Mouse (Mus musculus): ENCODE measurements around the gene Capn8. TPM values are rescaled to one million over a fixed set of nuclear protein-coding genes. Genes with fewer than 3 reads are reported as not detected.
A peak's percentile ranks its signal among the peaks of the same experiment; 100 is the strongest.
"Not testable (repeated sequence)": the region's sequence is repeated elsewhere in the genome, so short reads cannot be mapped to it uniquely, and the experiment has no call there.

Gene Capn8
- polyA plus RNA-seq, 1 experiment from 2014 or later, result 0.06 TPM

- ATAC-seq (no peak), DNase-seq (ENCODE audit: low read depth, low spot score) (no peak)
- TF ChIP-seq CTCF (IDR thresholded peaks at IDR 0.05), result no peak
- in situ Hi-C loops (cut with MboI; ENCODE audit: low pct_unique_long_range_greater_than_20kb), result no loop called here
- no peaks in the 10 kb centered on the region for H3K27me3 ChIP-seq
- CTCF ChIA-PET, result no interaction called here
- POLR2A ChIA-PET, result no interaction called here
These were observed 74.6 kb downstream of the Capn8 start for GRCm38 (mm10) chr1:182639456-182639855.

GRCm38 (mm10) chr1:182640094-182640493 is 75.3 kb downstream of the Capn8 start:
- POLR2A ChIA-PET, result no interaction called here
- no peak for ATAC-seq
- no peak for DNase-seq (ENCODE audit: low read depth, low spot score)

GRCm38 (mm10) chr1:182642779-182643178 is 78.0 kb downstream of the Capn8 start:
- no peaks in the 10 kb centered on the region for H3K27me3 ChIP-seq
- in situ Hi-C loops (cut with MboI; ENCODE audit: low pct_unique_long_range_greater_than_20kb), result no loop called here
- DNase-seq (ENCODE audit: low read depth, low spot score) (no peak), ATAC-seq (no peak)
- ChIA-PET POLR2A (no interaction called here), CTCF (interaction anchor here (0.8 to 1.8 kb wide), 2 partner anchors 15 to 293 kb away, joined by 3 to 5 read pairs; no protein-coding TSS in a partner anchor)
- no peak for TF ChIP-seq CTCF (IDR thresholded peaks at IDR 0.05)

More at GRCm38 (mm10) chr1:182640094-182640493, 75.3 kb downstream of the Capn8 start:
- CTCF ChIA-PET, result interaction anchor here (1.0 to 1.1 kb wide), 2 partner anchors 14 to 80 kb away, joined by 3 read pairs; no protein-coding TSS in a partner anchor
- no peaks in the 10 kb centered on the region for H3K27me3 ChIP-seq
- in situ Hi-C loops (cut with MboI; ENCODE audit: low pct_unique_long_range_greater_than_20kb), result no loop called here
- TF ChIP-seq CTCF (IDR thresholded peaks at IDR 0.05), result no peak

DNA sequence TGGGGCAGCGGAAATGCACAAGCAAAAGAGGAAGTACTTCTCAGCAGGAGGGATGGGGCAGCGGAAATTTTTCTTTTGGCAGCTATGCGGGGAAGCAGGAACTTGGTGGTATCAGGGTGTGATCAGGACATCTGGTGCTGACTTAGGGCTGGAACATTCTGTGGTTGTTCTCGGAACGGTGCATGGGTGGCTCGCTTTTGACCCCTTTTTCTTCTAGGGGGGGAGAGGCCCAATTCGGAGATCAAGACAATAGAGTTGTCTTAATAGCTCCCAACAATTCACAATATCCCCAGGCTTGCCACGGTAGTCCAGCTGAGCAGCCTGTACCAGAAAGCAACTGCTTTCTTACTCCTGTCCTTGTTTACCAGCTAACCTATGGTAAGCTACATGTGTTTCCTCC is 79.6 kb downstream of the Capn8 start:
- ChIA-PET POLR2A (interaction anchor here (0.6 kb wide), 1 partner anchor 45 kb away, joined by 3 read pairs; no protein-coding TSS in a partner anchor), CTCF (interaction anchor here (1.4 to 3.7 kb wide), 2 partner anchors 13 to 84 kb away, joined by 3 to 13 read pairs; no protein-coding TSS in a partner anchor)
- ATAC-seq; DNase-seq (ENCODE audit: low read depth, low spot score); in situ Hi-C loops (cut with MboI; ENCODE audit: low pct_unique_long_range_greater_than_20kb); H3K27me3 ChIP-seq: not testable (repeated sequence)

GRCm38 (mm10) chr1:182645211-182645668 is 80.4 kb downstream of the Capn8 start:
- DNase-seq (ENCODE audit: low read depth, low spot score), result no peak
- no peak for ATAC-seq
- in situ Hi-C loops (cut with MboI; ENCODE audit: low pct_unique_long_range_greater_than_20kb), result no loop called here
- no peaks in the 10 kb centered on the region for H3K27me3 ChIP-seq
- no peak for TF ChIP-seq CTCF (IDR thresholded peaks at IDR 0.05)
- CTCF ChIA-PET, result interaction anchor here (1.4 to 3.7 kb wide), 2 partner anchors 13 to 85 kb away, joined by 3 to 13 read pairs; no protein-coding TSS in a partner anchor
- POLR2A ChIA-PET, result interaction anchor here (0.6 kb wide), 1 partner anchor 46 kb away, joined by 3 read pairs; no protein-coding TSS in a partner anchor

DNA sequence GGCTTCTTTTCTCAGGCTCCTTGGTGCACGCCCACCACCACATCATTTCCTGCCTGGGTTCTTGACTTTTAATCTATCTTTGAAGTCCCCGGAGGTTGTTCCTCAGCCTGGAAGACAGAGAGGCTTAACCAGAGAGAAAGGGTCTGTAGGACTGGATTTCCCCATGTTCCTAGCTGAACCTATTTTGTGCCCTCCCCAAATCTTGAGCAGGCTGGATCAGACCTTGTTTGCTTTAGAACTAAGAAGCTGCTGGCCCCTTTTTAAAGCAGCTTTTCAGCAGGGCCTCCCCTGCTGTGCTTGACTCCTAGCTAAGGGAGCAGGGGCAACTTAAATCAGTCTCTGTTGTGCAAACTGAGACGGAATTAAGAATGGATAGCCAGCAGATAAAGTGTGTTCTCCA is 82.0 kb downstream of the Capn8 start:
- POLR2A ChIA-PET, result no interaction called here
- CTCF ChIA-PET, result interaction anchor here (3.7 kb wide), 1 partner anchor 11 kb away, joined by 13 read pairs; no protein-coding TSS in a partner anchor
- H3K27me3 ChIP-seq, result no peaks in the 10 kb centered on the region
- in situ Hi-C loops (cut with MboI; ENCODE audit: low pct_unique_long_range_greater_than_20kb), result no loop called here
- TF ChIP-seq CTCF (IDR thresholded peaks at IDR 0.05), result no peak
- no peak for ATAC-seq
- no peak for DNase-seq (ENCODE audit: low read depth, low spot score)

DNA sequence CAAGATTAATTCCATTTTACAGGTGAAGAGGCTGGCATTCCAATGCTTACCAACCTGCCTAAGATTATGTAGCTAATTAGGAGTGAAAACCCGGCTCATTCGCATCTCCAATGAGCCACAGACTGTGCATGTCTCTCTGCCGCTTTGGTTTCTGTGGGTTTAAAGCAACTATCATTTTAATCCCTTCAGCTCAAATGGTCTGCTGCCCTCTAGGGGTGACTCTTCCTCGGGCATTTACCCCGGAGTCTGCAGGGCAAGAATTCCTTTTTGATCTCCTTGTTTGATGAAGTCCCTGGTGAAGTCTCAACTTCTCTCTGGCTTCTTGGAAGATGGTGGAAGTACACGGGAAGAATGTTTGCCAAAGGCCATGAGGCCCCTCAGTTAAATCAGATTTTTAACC is 93.0 kb downstream of the Capn8 start:
- CTCF ChIA-PET, result interaction anchor here (0.6 to 2.0 kb wide), 12 partner anchors 8 to 112 kb away, joined by 3 to 15 read pairs (median 4); no protein-coding TSS in a partner anchor
- no peak for ATAC-seq
- peak; percentile 34 for DNase-seq (ENCODE audit: low read depth, low spot score)
- no peaks in the 10 kb centered on the region for H3K27me3 ChIP-seq
- TF ChIP-seq CTCF (IDR thresholded peaks at IDR 0.05), result peak; percentile 89
- POLR2A ChIA-PET, result no interaction called here
- in situ Hi-C loops (cut with MboI; ENCODE audit: low pct_unique_long_range_greater_than_20kb), result no loop called here

- CTCF ChIA-PET, result interaction anchor here (1.1 to 1.5 kb wide), 2 partner anchors 94 to 100 kb away, joined by 3 to 4 read pairs; no protein-coding TSS in a partner anchor
- no peaks in the 10 kb centered on the region for H3K27me3 ChIP-seq
- in situ Hi-C loops (cut with MboI; ENCODE audit: low pct_unique_long_range_greater_than_20kb), result no loop called here
- ATAC-seq, result no peak
- TF ChIP-seq CTCF (IDR thresholded peaks at IDR 0.05), result no peak
- POLR2A ChIA-PET, result no interaction called here
- DNase-seq (ENCODE audit: low read depth, low spot score), result no peak
These were observed 95.6 kb downstream of the Capn8 start for GRCm38 (mm10) chr1:182660365-182660764.

- in situ Hi-C loops (cut with MboI; ENCODE audit: low pct_unique_long_range_greater_than_20kb), result no loop called here
- no peaks in the 10 kb centered on the region for H3K27me3 ChIP-seq
- TF ChIP-seq CTCF (IDR thresholded peaks at IDR 0.05), result no peak
- CTCF ChIA-PET, result no interaction called here
- ATAC-seq, result no peak
- DNase-seq (ENCODE audit: low read depth, low spot score), result peak; percentile 41
- POLR2A ChIA-PET, result no interaction called here
These were observed 98.9 kb downstream of the Capn8 start for GRCm38 (mm10) chr1:182663671-182664070.

- H3K27me3 ChIP-seq, result no peaks in the 10 kb centered on the region
- ATAC-seq, result no peak
- DNase-seq (ENCODE audit: low read depth, low spot score), result no peak
- ChIA-PET CTCF (no interaction called here), POLR2A (no interaction called here)
- in situ Hi-C loops (cut with MboI; ENCODE audit: low pct_unique_long_range_greater_than_20kb), result no loop called here
- TF ChIP-seq CTCF (IDR thresholded peaks at IDR 0.05), result no peak
These were observed 100.0 kb downstream of the Capn8 start for GRCm38 (mm10) chr1:182664841-182665240.

- no peak for DNase-seq (ENCODE audit: low read depth, low spot score)
- TF ChIP-seq CTCF (IDR thresholded peaks at IDR 0.05), result no peak
- H3K27me3 ChIP-seq, result no peaks in the 10 kb centered on the region
- CTCF ChIA-PET, result no interaction called here
- in situ Hi-C loops (cut with MboI; ENCODE audit: low pct_unique_long_range_greater_than_20kb), result no loop called here
- ATAC-seq, result no peak
- POLR2A ChIA-PET, result no interaction called here
These were observed 102.5 kb downstream of the Capn8 start for GRCm38 (mm10) chr1:182667281-182667680.

- in situ Hi-C loops (cut with MboI; ENCODE audit: low pct_unique_long_range_greater_than_20kb), result no loop called here
- TF ChIP-seq CTCF (IDR thresholded peaks at IDR 0.05), result no peak
- DNase-seq (ENCODE audit: low read depth, low spot score) (no peak), ATAC-seq (no peak)
- no peaks in the 10 kb centered on the region for H3K27me3 ChIP-seq
- ChIA-PET POLR2A (no interaction called here), CTCF (no interaction called here)
These were observed 104.9 kb downstream of the Capn8 start for GRCm38 (mm10) chr1:182669741-182670140.

All from Patski (cell line).